Mouse (Mus musculus) thymus, adult 2 months (tissue): Measurements from ENCODE around the gene Atp6v1g2.

Experiments used
- CTCF ChIP-seq: fragments of 200-500 bp; IDR thresholded peaks from 2 replicates; pipeline ENCODE4 v1.5.1; 2012; ENCODE audit warnings: mild to moderate bottlenecking, control low read depth, low read length, moderate library complexity, borderline replicate concordance; ENCODE audit not compliant: control insufficient read depth, poor library complexity, insufficient read depth; ENCODE audit errors: extremely low read depth
- POLR2A ChIP-seq: fragments of 200-500 bp; IDR thresholded peaks from 2 replicates; pipeline ENCODE4 v1.6.1; 2012; ENCODE audit warnings: mild to moderate bottlenecking, low read length, control low read depth, moderate library complexity; ENCODE audit not compliant: control insufficient read depth, poor library complexity, insufficient read depth; ENCODE audit errors: extremely low read depth

GRCm38 (mm10) chr17:35276304-35276864 lies 42.9 kb downstream of the Atp6v1g2 start:
- TF ChIP-seq CTCF (no peak), POLR2A (no peak)
